Mouse (Mus musculus) liver, postnatal 0 days (tissue): ENCODE data around the gene Actr3b.

ENCODE experiments used
- CTCF ChIP-seq: sonication (generic); IDR thresholded peaks from 2 replicates; pipeline ENCODE4 v1.5.1; 2016; ENCODE audit warnings: antibody characterized with exemption, low read depth
- EP300 ChIP-seq: IDR thresholded peaks from 2 replicates; pipeline ENCODE4 v1.6.1; 2016; ENCODE audit warnings: antibody characterized with exemption, low read depth, mild to moderate bottlenecking

DNA sequence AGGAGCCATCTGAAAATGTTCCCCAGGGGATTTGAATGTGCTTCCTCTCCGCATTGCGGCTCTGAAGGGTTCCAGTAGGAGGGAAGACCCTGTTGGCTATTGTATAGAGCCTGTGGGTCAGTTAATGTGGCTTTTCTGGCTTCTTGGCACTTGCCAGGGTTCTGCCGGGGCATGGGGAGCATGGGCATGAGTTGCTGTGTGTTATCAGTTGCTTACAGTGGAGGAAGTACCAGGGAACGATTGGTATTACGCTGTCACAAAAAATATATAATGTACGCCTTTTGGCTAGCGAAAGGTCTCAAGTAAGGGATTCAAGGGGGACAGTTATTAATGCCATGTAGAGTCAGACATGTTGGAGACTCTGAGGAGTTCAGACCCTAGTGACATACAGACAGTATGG is 87.4 kb downstream of the Actr3b start:
- TF ChIP-seq CTCF (no peak), EP300 (no peak)
